Mouse (Mus musculus): ENCODE measurements around the gene Atg5. TPM values are rescaled to one million over a fixed set of nuclear protein-coding genes. Genes with fewer than 3 reads are reported as not detected.

Atg5 gene
- 10 to 100 TPM; 21.4 to 23.2 TPM for total RNA-seq (2021)
- long read RNA-seq, transcript Atg5-201 (8 exons, 2,352 nt): major isoform, 26 of 34 reads
- long read RNA-seq, partial matches to known transcripts: 0 of 34 reads
- long read RNA-seq, other reads (novel, unspliced or antisense): 8 of 34 reads

DNA sequence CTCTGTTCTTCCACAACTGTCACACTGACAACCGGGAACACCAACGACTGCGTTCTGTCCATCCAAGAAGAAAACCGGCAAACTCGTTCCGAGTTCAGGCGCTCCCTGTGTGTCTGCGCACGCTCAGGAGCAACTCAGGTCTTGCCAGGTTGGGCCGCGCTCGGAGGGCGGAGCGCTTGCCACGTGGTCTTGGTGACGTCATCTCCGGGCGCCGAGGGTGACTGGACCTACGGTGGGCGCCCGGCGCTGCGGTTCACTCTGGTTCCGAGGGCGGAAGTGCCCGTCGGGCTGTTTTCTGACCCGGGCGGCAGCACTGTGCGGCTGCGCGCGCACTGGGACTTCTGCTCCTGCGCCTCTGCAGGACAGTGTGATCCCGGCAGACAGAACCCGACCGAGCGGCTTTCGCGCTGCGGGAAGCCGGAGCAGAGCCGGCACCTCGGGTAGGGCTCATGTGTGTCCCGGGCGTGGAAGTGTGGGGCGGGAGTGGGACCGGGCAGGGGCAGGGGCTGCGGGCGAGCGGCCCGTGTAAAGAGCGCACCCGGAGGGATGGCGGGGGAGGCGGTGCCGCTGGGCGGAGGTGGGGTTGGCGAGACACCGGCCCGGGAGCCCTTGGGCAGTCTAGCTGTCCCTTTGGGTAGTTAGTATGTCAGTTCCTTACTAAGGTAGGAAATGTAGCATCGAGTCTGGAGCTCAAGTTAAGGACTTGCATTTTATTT lies at the start of gene Atg5:
Gene Atg5, plus strand, starts transcription at position 214 of the 716 bp plus-strand sequence.
- peak; percentile 99 for DNase-seq (ENCODE audit: low spot score in 2 of 2)

DNA sequence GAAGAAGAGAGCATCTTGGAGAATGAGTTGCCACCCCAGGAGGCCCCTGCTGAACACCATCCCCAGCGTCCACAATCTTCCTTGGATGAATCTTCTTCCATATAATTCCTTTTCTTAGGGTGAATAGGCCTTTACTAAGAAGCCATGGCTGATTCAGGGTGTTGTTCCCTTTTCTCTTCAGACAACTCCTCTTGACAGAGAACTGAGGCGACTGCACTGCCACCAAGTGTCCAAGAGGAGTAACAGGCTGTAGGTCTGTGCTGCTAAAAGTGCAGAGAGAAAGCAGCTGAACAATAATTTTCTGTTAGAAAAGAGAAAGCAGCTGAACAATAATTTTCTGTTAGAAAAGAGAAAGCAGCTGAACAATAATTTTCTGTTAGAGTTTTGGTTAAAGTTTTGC lies 49.1 kb upstream of the Atg5 start:
- DNase-seq (ENCODE audit: low spot score in 2 of 2): peak in 1 of 2 experiments; percentile 13

DNA sequence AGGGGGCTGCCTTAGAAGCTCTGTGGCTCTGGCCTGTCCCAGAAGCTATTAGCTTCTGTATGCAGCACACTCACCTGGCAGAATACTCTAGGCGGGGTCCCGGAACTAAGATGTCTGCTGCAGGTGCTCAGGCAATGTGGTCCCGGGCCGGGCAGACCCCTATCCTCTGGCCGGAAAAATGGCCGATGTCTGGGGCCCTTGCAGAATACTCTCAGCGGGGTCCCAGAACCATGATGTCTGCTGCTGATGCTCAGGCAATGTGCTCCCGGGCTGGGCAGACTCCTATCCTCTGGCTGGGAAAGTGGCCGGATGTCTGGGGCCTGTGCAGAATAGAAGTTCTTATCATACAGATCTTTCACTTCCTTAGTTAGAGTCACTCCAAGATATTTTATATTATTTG lies 43.8 kb upstream of the Atg5 start:
- no peak for DNase-seq (ENCODE audit: low spot score in 2 of 2)

DNA sequence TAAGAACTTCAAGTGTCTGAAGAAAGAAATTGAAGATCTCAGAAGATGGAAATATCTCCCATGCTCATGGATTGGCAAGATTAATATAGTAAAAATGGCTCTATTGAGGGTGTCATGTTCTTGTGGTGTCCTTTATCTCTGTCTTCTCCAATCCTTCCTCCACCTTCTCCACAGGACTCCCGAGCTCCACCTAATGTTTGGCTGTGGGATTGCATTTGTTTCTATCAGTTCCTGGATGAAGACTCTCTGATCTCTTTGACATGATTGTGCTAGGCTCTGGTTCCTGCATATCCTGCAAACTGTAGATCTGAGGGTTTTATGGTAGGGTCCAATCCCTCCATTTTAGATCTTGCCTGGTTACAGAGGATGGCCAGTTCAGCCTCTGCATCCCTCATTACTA lies 34.8 kb upstream of the Atg5 start:
- DNase-seq (ENCODE audit: low spot score in 2 of 2): peak; percentile 23 to 37

DNA sequence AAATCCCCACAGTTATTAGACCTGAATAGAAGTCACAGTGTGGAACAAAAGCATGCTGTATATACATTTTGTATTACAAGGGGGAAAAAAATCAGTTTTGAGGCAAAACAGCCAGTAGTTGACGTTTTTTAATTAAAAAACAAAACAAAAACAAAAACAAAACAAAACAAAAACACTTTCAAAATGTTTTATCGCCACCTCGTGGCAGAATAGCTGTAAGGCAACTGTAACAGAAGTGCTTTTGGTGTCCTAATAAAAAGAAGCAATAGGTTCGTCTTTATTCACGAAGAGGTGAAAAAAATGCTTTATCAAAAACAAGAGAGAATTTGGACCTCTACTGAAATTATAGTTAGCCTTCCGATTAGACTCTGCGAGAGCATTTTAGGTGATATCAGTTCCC lies 32.9 kb upstream of the Atg5 start:
- DNase-seq (ENCODE audit: low spot score in 2 of 2): peak; percentile 10 to 20

DNA sequence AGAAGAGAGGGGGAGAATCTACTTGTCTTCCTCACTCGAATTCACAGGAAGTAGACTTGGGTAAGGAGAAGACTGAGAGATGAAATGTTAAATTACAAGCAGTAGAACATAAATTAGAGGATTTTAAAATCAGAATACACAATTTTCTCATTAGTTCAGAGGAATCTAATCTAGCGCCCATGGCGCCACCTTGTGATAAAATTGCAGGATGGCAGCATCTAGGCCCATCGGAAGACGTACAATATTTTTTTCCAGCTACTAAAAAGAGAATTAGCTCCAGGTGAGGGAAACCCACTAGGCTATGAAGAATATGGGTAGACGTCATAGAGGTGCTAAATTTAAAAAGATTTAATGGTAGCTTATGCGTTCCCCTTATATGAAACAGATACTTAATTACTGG lies 11.5 kb upstream of the Atg5 start:
- peak in 1 of 2 experiments; percentile 28 for DNase-seq (ENCODE audit: low spot score in 2 of 2)

DNA sequence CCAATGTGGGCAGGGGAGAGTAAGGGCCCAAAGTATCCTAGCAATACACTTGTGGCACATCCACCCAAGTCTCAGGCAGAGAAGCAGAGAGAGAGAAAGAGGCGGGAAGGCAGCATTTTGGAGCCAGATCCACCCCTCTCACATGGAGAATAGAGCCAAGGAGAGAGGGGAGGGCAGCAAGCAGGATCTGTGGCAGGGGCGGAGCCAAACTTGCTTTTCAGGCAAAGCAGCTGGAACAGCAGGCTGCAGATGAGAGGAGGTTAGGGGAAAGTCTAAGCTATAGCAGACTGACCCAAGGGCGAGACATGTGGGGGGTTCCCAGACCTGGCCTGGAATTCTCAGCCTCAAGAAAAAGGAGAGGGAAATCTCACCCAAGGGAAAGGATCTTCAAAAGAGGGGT lies 2.3 kb upstream of the Atg5 start:
- DNase-seq (ENCODE audit: low spot score in 2 of 2): no peak

DNA sequence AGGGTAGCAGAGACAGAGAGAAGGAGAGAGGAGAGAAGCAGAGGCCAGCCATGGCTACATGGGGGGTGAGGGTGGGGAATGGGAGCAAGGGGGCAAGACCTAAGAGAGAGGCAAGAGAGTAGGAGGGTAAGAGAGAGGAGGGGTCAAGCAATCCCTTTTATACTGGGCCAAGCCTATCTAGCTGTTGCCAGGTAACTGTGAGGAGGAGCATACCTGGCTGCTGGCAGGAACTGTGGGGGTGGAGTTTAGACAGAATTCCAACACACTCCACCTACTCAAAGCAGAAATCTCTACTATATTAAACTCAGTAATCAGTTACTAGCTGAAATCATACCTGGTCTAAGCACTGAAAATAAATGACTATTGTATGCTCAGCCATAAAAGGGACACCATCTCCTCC lies 1.6 kb upstream of the Atg5 start:
- DNase-seq (ENCODE audit: low spot score in 2 of 2): no peak

DNA sequence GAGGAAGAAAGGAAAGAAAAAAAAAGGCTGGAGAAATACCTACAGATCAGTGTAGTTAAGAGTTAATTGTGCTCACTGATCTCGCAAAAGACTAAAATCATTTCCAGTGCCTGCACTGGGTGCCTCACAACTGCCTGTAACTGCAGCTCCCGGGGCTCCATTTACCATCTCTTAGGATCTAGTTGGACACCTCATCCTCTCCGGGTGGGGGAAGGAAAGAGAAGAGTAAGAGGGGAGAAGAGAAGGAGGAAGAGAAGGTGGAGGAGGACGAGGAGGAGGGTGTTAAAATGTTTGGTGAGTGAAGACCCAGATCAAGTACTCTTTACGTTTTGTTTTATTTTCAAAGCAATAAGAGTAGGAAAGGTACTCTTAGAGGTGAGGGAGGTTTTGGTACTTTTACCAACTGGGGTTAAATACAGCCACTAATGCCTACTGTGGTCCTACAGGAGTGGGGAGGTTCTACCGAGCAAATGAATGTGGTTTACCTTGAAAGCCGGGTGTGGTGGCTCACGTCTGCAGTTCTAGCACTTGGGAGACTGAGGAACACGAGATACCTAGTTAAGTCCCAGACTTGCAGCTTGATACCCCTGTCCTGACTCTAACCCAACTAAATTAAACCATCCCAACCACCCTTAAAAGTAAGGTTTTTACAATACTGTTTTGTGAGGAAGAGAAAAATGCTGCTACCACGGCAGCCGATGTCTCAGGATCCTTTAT lies 574 bp upstream of the Atg5 start:
- no peak for DNase-seq (ENCODE audit: low spot score in 2 of 2)

DNA sequence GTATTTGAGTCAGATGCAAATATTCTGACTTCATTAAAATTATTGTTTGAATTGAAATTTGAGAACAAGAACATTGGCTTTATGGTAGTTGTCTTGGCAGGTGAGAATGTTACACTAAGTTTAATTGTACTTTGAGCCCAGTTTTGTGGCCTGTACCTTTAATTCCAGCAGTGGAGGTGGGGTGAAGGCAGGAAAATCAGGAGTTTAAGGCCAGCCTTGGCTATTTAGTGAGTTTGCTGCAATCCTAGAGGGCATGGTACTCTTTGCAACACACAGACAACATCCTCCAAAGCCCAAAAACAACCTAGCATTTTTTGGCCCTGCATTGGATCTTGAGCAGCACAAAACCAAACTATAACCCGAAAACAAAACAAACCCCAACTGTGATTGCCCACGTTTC lies 1.1 kb downstream of the Atg5 start:
- DNase-seq (ENCODE audit: low spot score in 2 of 2): no peak

DNA sequence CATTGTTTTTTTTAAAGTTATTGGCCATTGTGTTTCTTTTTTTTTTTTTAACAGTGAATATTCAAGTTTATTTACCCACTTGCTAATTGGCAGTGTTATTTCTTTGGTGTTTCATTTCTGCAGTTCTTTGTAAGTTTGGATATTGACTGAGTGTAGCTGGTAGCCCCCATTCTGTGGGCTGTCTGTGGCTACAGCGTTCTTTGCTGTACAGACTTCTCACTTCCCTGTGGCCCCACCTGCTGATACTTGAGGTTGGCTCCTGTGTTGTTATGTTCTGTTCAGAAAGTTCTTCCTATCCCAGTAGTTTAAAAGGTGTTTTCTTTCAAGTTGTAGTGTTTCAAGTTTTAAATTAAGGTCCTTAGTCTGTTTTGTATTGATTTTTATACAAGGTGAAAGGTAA lies 14.2 kb downstream of the Atg5 start:
- DNase-seq (ENCODE audit: low spot score in 2 of 2): peak in 1 of 2 experiments; percentile 1

DNA sequence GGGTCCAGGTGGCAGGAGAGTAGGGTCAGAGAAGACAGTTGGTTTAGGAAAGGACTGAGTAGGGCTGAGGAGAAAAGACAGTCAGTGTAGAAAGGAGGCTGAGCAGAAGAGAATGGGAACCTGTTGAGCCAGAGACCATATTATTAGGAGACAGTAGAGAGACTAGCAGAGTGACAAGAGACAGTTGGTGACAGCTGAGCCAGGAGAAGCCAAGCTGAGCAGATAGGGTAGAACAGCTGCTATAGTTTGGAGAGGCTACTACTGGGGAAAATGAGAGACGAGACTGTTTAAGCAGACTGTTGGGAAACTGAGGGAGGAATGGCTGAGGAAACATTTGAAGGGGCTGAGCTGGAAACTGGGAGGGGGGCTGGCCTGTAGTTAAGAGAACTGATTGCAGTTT lies 16.9 kb downstream of the Atg5 start:
- no peak for DNase-seq (ENCODE audit: low spot score in 2 of 2)

DNA sequence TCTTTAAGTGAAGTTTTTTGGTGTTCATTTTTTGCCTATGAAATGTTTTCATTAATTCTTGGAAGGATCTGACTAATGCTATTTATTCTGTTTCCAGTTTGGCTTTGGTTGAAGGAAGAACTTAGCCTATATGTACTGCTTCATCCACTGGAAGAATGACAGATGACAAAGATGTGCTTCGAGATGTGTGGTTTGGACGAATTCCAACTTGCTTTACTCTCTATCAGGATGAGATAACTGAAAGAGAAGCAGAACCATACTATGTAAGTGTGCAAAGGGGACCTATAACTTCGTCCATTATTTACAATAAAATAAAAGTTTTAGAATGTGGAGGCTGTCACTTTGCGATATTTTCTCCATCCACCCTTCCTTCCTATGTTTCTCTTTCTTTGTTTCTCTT lies 17.8 kb downstream of the Atg5 start:
- DNase-seq (ENCODE audit: low spot score in 2 of 2): no peak

DNA sequence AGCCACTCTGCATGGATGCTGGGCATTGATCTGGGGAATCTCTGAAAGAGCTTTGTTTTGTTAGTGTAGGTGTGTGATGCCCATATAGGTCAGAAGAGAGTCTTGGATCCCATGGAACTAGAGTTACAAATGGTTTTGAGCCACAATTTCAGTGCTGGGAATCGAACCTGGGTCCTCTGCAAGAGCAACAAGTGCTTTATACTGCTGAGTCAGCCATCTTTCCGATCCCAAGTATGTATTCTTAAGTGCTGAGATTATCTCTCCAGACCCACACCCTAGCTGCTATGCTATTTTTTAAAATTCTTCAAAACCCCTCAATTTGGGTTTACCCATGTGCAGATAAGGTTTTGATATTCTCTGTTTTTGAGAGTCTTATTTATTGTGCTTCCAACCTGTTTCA lies 22.7 kb downstream of the Atg5 start:
- DNase-seq (ENCODE audit: low spot score in 2 of 2): no peak

DNA sequence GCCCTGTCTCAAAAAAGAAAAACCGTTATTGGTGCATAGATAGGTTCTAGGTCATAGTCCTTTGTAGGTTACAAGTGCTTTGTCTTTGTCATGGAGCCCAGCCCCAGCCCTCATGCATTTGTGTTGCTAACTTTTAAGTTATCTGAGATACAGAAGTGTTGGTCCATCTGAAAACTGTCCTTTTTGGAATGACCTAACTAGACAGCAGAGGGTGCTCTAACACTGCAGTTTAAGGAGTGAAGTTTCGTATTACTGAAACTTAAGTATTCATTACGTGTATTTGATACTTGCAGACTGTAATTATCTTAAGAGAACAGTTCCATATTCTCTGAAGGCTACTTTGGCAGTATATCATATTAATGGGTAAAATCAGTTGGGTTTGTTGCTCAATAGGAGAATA lies 24.0 kb downstream of the Atg5 start:
- DNase-seq (ENCODE audit: low spot score in 2 of 2): peak in 1 of 2 experiments; percentile 27

DNA sequence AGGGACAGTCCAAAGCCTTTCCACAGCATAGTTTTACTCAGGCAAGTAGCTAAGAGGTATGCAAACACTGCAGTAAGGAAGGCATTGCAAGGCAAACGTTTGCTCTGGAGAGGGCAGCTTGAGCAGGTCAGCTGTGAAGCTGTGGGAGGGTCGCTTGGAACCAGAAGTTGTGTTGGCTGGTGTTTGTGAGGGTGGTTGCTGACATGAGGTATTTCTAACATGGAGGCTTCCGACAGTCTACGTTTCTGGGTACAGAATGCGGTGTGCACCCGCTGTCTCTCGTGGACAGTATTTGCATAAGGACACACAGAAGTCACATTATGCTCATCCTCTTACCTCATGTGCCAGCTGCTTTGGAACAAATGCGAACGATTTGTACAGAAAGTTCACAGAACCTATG lies 31.0 kb downstream of the Atg5 start:
- DNase-seq (ENCODE audit: low spot score in 2 of 2): no peak

DNA sequence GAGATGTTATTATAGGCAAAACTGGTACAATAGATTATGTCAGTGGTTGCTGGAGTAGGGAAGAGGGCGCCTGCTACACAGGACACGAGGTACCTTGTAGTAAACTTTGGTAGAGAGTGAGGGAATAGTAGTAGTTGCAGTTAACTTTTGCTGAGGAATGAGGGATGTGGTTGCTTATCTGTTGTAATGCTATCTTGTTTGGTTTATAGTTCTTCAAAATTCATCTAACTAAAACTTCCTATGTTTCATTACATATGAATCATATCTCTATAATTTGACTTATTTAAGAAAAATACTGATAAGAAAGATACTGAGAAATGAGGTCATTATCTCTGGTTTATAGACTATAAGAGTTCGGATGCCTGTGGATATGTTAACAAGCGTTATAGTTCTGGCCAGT lies 31.9 kb downstream of the Atg5 start:
- no peak for DNase-seq (ENCODE audit: low spot score in 2 of 2)

DNA sequence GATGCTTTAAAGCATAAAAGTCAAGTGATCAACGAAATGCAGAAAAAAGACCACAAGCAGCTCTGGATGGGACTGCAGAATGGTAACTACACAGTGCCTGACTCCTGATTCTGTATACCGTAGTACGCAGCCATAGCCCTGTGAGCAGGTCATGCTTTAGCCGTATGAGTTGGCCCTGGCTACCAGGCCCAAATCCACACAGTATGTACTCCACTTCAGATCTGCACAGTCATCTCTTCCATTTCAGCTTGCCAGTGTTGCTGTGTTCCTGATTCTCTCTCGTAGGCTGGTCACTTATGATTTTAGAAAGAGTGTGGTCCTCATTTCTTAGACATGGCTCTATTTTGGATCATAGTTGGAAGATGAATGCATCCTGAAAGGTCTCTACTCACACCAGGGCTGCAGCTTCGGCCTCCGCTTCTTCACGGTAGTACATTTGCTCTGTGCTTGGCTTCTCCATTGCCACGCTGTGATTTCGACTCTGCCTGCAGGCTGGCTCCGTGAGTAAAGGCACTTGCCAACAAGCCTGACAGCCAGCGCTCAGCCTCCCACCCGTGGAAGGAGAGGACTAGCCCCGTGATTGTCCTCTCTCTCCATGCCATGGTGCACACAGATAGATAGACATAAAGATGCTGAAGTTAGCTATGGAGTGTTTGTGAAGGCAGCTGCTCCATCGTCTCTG lies 35.6 kb downstream of the Atg5 start:
- peak; percentile 23 to 30 for DNase-seq (ENCODE audit: low spot score in 2 of 2)

DNA sequence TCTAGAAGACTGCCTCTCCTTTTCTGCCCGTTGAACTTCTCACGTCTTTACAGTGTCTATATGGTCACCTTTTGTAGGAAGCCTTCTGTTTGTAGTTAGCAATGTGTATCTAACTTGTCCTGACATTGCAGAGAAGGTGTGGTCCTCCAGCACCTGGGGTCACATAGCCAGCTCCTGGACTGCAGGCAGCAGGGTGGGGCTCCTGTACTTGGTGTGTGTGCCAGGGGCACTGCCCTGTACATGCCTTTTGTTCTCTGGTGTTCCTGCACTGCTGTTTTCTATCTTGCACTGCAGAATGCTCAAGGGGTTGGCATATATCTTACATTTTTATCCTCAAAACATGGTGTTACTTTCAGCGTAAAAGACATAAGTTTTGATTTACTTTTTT lies 36.2 kb downstream of the Atg5 start:
- no peak for DNase-seq (ENCODE audit: low spot score in 2 of 2)

DNA sequence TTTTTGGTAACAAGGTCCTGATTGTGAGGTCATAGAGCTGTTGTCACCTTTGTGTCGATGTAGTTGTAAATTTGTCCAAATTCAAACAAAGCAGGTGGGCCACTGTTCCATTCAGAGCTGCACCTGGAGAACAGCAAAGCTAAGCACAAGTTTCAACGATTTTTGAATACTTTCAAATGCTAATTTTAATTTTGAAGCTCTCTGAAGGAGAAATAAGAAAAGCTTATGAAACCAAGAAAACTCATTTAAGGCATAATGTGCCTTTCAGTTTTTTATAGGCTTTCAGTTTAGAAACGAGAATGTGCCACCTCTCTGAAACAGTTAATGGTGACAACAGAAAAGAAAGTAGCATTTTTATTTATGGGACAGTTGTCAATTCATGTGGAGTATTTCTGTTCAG lies 36.7 kb downstream of the Atg5 start:
- no peak for DNase-seq (ENCODE audit: low spot score in 2 of 2)

DNA sequence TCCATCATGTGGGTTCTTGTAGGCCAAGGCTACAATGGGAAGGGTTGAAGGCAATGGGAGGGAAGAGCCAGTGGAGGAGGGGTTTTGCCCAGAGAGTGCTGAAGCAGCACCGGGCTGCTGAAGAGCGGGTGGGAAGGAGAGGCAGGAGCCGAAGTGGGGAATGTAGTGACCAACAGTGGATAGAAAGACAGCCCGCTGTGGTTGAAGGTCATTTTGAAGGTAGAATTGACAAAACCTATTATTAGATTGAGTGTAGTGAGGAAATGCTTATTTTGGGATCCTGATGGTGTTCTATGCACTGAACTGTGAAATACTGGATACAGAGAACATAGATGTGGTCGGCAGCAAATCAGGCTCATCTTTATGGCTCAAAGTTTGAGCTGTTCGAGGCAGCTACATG lies 38.1 kb downstream of the Atg5 start:
- no peak for DNase-seq (ENCODE audit: low spot score in 2 of 2)

DNA sequence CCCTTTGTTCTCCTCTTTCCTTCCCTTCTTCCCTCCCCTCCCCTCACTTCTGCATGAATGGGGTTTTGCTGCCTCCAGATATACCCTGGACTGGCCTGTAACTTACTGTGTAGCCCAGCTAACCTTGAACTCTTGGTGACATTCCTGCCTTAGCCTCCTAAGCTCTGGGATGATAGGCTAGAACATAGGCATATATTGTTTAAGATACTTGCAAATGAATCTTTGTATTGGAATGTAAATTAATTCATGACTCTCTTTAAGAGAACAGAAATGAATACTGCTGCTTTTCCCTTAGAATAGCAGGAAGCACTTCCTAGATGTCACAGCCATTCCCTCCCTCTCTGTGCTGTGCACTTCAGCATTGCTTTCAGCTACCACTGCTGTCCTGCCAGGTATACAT lies 40.1 kb downstream of the Atg5 start:
- DNase-seq (ENCODE audit: low spot score in 2 of 2): no peak
